Mouse (Mus musculus): Measurements from ENCODE around the gene Gng8.

Gene Gng8

GRCm38 (mm10) chr7:16876608-16877007 lies 15.0 kb upstream of the Gng8 start:
- DNase-seq (ENCODE audit: low read depth), result no peak

- no peak for DNase-seq (ENCODE audit: low read depth)
These were observed 13.9 kb upstream of the Gng8 start for GRCm38 (mm10) chr7:16877717-16878116.

GRCm38 (mm10) chr7:16879796-16880547 lies 11.6 kb upstream of the Gng8 start:
- DNase-seq (ENCODE audit: low read depth), result no peak

- no peak for DNase-seq (ENCODE audit: low read depth)
These were observed 11.0 kb upstream of the Gng8 start for GRCm38 (mm10) chr7:16880615-16881014.

GRCm38 (mm10) chr7:16883162-16883561 lies 8.4 kb upstream of the Gng8 start:
- no peak for DNase-seq (ENCODE audit: low read depth)

GRCm38 (mm10) chr7:16884334-16884733 lies 7.3 kb upstream of the Gng8 start:
- no peak for DNase-seq (ENCODE audit: low read depth)

- DNase-seq (ENCODE audit: low read depth), result no peak
These were observed 6.3 kb upstream of the Gng8 start for GRCm38 (mm10) chr7:16885271-16885776.

- DNase-seq (ENCODE audit: low read depth), result no peak
These were observed 5.7 kb upstream of the Gng8 start for GRCm38 (mm10) chr7:16885905-16886304.

- no peak for DNase-seq (ENCODE audit: low read depth)
These were observed 1.1 kb upstream of the Gng8 start for GRCm38 (mm10) chr7:16890536-16890935.

GRCm38 (mm10) chr7:16890944-16891343 lies 642 bp upstream of the Gng8 start:
- DNase-seq (ENCODE audit: low read depth), result no peak

GRCm38 (mm10) chr7:16892352-16892730 lies 755 bp downstream of the Gng8 start:
- no peak for DNase-seq (ENCODE audit: low read depth)

- no peak for DNase-seq (ENCODE audit: low read depth)
These were observed 2.0 kb downstream of the Gng8 start for GRCm38 (mm10) chr7:16893612-16894011.

GRCm38 (mm10) chr7:16894279-16894678 lies 2.7 kb downstream of the Gng8 start:
- DNase-seq (ENCODE audit: low read depth), result no peak

GRCm38 (mm10) chr7:16895000-16895399 lies 3.4 kb downstream of the Gng8 start:
- peak; percentile 35 for DNase-seq (ENCODE audit: low read depth)

- DNase-seq (ENCODE audit: low read depth), result no peak
These were observed 3.9 kb downstream of the Gng8 start for GRCm38 (mm10) chr7:16895511-16895910.

GRCm38 (mm10) chr7:16900526-16900925 lies 8.9 kb downstream of the Gng8 start:
- no peak for DNase-seq (ENCODE audit: low read depth)

GRCm38 (mm10) chr7:16903439-16903955 lies 11.9 kb downstream of the Gng8 start:
- no peak for DNase-seq (ENCODE audit: low read depth)

- DNase-seq (ENCODE audit: low read depth), result no peak
These were observed 12.6 kb downstream of the Gng8 start for GRCm38 (mm10) chr7:16904120-16904675.

- no peak for DNase-seq (ENCODE audit: low read depth)
These were observed 14.0 kb downstream of the Gng8 start for GRCm38 (mm10) chr7:16905491-16906021.

- DNase-seq (ENCODE audit: low read depth), result no peak
These were observed 14.7 kb downstream of the Gng8 start, which contains the start of gene Ptgir for GRCm38 (mm10) chr7:16906281-16906680. TSS of gene Ptgir (plus strand) at chr7:16906490.

- no peak for DNase-seq (ENCODE audit: low read depth)
These were observed 15.4 kb downstream of the Gng8 start for GRCm38 (mm10) chr7:16906889-16907559.

GRCm38 (mm10) chr7:16907842-16908241 lies 16.3 kb downstream of the Gng8 start:
- no peak for DNase-seq (ENCODE audit: low read depth)

GRCm38 (mm10) chr7:16908367-16908766 lies 16.8 kb downstream of the Gng8 start:
- DNase-seq (ENCODE audit: low read depth), result no peak
